Mouse (Mus musculus): Measurements from ENCODE around the gene Morn3. TPM values are rescaled to one million over a fixed set of nuclear protein-coding genes. Genes with fewer than 3 reads are reported as not detected.

Morn3 gene
- polyA plus RNA-seq, 1 experiment from 2014 or later = 3.6 TPM

DNA sequence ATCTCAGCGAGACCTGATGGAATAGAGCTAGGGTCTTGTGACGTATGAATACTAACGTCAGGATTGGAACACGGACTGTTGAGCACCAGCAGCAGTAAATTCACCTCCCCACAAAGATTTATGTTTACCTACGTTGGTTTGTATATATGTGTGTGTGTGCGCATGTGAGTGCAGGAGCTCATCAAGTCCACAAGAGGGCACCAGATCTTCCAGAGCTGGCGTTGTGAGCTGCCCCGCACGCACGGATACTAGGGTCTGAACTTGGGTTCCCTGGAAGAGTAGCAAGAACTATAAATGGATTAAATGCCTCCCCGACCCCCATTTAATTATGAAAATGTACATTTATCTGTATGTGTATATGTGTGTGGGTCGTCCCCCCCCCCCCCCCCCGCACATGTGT is 33.7 kb upstream of the Morn3 start:
- no peaks in the 10 kb centered on the region for H3K27me3 ChIP-seq (replicated peaks; ENCODE audit: control insufficient read depth, insufficient read depth, low read length)
- DNase-seq (ENCODE audit: low spot score) = no peak
- no peak overlapping the region for H3K4me3 ChIP-seq (ENCODE audit: low read depth, low read length)
- no peak for ATAC-seq (ENCODE audit: low read depth)
- peaks cover 13% of the 10 kb centered on the region for H3K4me1 ChIP-seq (ENCODE audit: control insufficient read depth, insufficient read depth, low read length)
- no peak overlapping the region for H3K9ac ChIP-seq (ENCODE audit: low read depth, low read length)
- no peak overlapping the region for H3K4me2 ChIP-seq (ENCODE audit: low read depth, low read length)
- H3K27ac ChIP-seq (replicated peaks; ENCODE audit: low read depth, low read length) = no peak overlapping the region
- 93% methylated on average over 12 of the region's 13 CpGs for WGBS
- 0 out of 2 replicates have a peak, but pooled peaks cover 5% of the 10 kb centered on the region for H3K9me3 ChIP-seq (ENCODE audit: control insufficient read depth, low read length)
- no peaks in the 10 kb centered on the region for H3K36me3 ChIP-seq (ENCODE audit: control insufficient read depth, insufficient read depth, low read length)

DNA sequence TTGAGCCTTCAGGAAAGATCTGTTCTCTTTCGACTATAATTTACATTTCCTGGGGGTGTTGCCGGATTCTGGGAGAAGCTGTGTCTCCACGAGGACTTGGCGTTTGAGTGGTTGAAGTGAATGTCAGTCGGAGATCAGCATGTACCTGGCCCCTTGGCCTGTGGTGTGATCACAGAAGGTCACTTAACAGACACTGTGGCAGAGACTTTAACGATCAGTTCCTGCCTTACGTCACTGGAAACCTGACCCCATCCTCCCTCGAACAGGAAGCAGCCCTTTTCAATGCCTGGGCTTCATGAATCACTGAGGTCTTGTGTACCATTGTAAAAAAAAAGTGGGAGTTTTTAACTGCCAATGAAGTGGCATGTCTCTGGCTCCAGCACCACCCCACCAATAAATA is 33.2 kb upstream of the Morn3 start:
- Histone ChIP-seq H3K36me3 (ENCODE audit: control insufficient read depth, insufficient read depth, low read length) (no peaks in the 10 kb centered on the region), H3K27me3 (replicated peaks; ENCODE audit: control insufficient read depth, insufficient read depth, low read length) (no peaks in the 10 kb centered on the region), H3K9ac (ENCODE audit: low read depth, low read length) (no peak overlapping the region), H3K27ac (replicated peaks; ENCODE audit: low read depth, low read length) (peak overlapping the region; percentile 30), H3K4me1 (ENCODE audit: control insufficient read depth, insufficient read depth, low read length) (peaks cover 17% of the 10 kb centered on the region), H3K4me2 (ENCODE audit: low read depth, low read length) (no peak overlapping the region; the same call in 1 of the 2 replicates), H3K9me3 (ENCODE audit: control insufficient read depth, low read length) (0 out of 2 replicates have a peak, but pooled peaks cover 5% of the 10 kb centered on the region), H3K4me3 (ENCODE audit: low read depth, low read length) (no peak overlapping the region)
- WGBS = 47% methylated on average over 8 of the region's 8 CpGs
- DNase-seq (ENCODE audit: low spot score) = no peak
- no peak for ATAC-seq (ENCODE audit: low read depth)

- H3K27ac ChIP-seq (replicated peaks; ENCODE audit: low read depth, low read length) = peak overlapping the region; percentile 30
- no peak overlapping the region for H3K9ac ChIP-seq (ENCODE audit: low read depth, low read length)
- H3K36me3 ChIP-seq (ENCODE audit: control insufficient read depth, insufficient read depth, low read length) = no peaks in the 10 kb centered on the region
- no peak for ATAC-seq (ENCODE audit: low read depth)
- DNase-seq (ENCODE audit: low spot score) = no peak
- H3K27me3 ChIP-seq (replicated peaks; ENCODE audit: control insufficient read depth, insufficient read depth, low read length) = no peaks in the 10 kb centered on the region
- WGBS = 76% methylated on average over 1 of the region's 1 CpGs
- no peak overlapping the region for H3K4me3 ChIP-seq (ENCODE audit: low read depth, low read length)
- peaks cover 17% of the 10 kb centered on the region for H3K4me1 ChIP-seq (ENCODE audit: control insufficient read depth, insufficient read depth, low read length)
- no peak overlapping the region; the same call in 1 of the 2 replicates for H3K4me2 ChIP-seq (ENCODE audit: low read depth, low read length)
- 0 out of 2 replicates have a peak, but pooled peaks cover 5% of the 10 kb centered on the region for H3K9me3 ChIP-seq (ENCODE audit: control insufficient read depth, low read length)
Observed at GRCm38 (mm10) chr5:123079568-123079967, 32.8 kb upstream of the Morn3 start.

GRCm38 (mm10) chr5:123076419-123077281 is 29.8 kb upstream of the Morn3 start:
- H3K36me3 ChIP-seq (ENCODE audit: control insufficient read depth, insufficient read depth, low read length) = no peaks in the 10 kb centered on the region
- peak overlapping the region; percentile 95 for H3K4me2 ChIP-seq (ENCODE audit: low read depth, low read length)
- DNase-seq (ENCODE audit: low spot score) (peak; percentile 60), ATAC-seq (ENCODE audit: low read depth) (peak; percentile 86)
- H3K9ac ChIP-seq (ENCODE audit: low read depth, low read length) = peak overlapping the region; percentile 79
- H3K4me1 ChIP-seq (ENCODE audit: control insufficient read depth, insufficient read depth, low read length) = peaks cover 17% of the 10 kb centered on the region
- peak overlapping the region; percentile 79 for H3K27ac ChIP-seq (replicated peaks; ENCODE audit: low read depth, low read length)
- WGBS = 8% methylated on average over 18 of the region's 35 CpGs
- H3K9me3 ChIP-seq (ENCODE audit: control insufficient read depth, low read length) = 0 out of 2 replicates have a peak, but pooled peaks cover 5% of the 10 kb centered on the region
- peak overlapping the region; percentile 87 for H3K4me3 ChIP-seq (ENCODE audit: low read depth, low read length)
- H3K27me3 ChIP-seq (replicated peaks; ENCODE audit: control insufficient read depth, insufficient read depth, low read length) = no peaks in the 10 kb centered on the region

DNA sequence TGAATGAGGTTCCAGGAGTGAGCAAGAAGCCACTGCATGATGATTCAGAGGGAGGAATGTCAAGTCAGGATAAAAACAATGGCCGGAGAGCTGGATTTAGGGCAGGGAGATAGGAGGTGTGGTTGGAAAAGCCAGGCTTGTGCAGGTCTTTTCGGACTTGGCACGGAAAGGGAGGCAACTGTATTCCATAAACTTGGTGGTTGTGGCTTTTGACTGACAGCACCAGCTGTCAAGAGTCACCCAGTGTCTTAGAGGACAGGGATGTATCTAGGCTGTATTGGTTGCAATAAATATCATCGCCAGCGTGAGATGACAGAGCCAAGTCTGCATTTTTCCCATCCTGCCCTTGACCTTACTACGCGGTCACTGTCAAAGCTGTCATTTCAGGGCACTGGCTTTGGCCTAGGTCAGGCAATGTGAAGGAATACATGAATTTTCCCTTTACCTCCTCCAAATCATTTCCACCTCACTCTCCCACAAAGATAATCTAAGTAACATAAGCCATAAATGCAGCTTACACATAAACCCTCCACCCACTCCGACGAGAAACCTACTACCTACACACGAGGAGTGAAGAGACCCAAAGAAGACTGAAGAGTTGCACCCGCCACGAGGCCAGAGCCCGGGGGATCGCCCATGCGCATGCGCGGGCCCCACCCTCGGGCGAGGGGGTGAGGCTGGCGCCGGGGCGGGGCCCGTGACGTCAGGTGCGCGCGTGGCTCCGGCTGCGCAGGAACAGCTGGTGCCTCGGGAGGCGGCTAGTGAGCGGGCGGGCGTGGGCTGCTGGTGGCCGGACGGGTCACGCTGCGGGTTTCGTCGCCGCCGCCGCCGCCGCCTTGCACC is 29.0 kb upstream of the Morn3 start:
- Histone ChIP-seq H3K27ac (replicated peaks; ENCODE audit: low read depth, low read length) (peak overlapping the region; percentile 79), H3K4me1 (ENCODE audit: control insufficient read depth, insufficient read depth, low read length) (peaks cover 17% of the 10 kb centered on the region), H3K27me3 (replicated peaks; ENCODE audit: control insufficient read depth, insufficient read depth, low read length) (no peaks in the 10 kb centered on the region), H3K4me3 (ENCODE audit: low read depth, low read length) (peak overlapping the region; percentile 87), H3K4me2 (ENCODE audit: low read depth, low read length) (peak overlapping the region; percentile 95), H3K36me3 (ENCODE audit: control insufficient read depth, insufficient read depth, low read length) (no peaks in the 10 kb centered on the region), H3K9me3 (ENCODE audit: control insufficient read depth, low read length) (0 out of 2 replicates have a peak, but pooled peaks cover 5% of the 10 kb centered on the region), H3K9ac (ENCODE audit: low read depth, low read length) (peak overlapping the region; percentile 79)
- DNase-seq (ENCODE audit: low spot score) (peak; percentile 94), ATAC-seq (ENCODE audit: low read depth) (peak; percentile 94)
- 10% methylated on average over 26 of the region's 45 CpGs for WGBS

DNA sequence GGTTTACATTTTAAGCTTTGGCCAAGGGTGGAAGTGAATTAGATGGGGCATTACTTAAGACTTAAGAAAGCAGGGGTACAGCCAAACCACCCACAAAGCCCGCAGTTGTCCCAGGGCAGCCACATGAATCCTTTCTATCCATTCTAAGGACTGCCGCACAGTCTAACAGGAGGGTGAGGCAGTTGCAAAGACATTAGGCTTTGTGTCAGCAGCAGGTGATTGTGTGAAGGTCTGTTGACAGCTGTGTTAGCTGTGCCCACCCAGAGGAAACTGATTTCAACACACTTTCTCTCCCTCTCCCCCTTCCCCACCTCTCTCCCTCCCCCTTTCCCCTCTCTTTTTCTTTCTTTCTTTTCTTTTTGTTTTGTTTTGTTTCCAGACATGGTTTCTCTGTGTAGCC is 21.9 kb upstream of the Morn3 start:
- ATAC-seq (ENCODE audit: low read depth) = no peak
- Histone ChIP-seq H3K27me3 (replicated peaks; ENCODE audit: control insufficient read depth, insufficient read depth, low read length) (no peaks in the 10 kb centered on the region), H3K9me3 (ENCODE audit: control insufficient read depth, low read length) (no peaks in the 10 kb centered on the region), H3K4me2 (ENCODE audit: low read depth, low read length) (no peak overlapping the region), H3K27ac (replicated peaks; ENCODE audit: low read depth, low read length) (no peak overlapping the region), H3K9ac (ENCODE audit: low read depth, low read length) (no peak overlapping the region), H3K4me3 (ENCODE audit: low read depth, low read length) (no peak overlapping the region), H3K4me1 (ENCODE audit: control insufficient read depth, insufficient read depth, low read length) (no peaks in the 10 kb centered on the region), H3K36me3 (ENCODE audit: control insufficient read depth, insufficient read depth, low read length) (no peaks in the 10 kb centered on the region)
- 84% methylated on average over 2 of the region's 2 CpGs for WGBS
- no peak for DNase-seq (ENCODE audit: low spot score)

- Histone ChIP-seq H3K36me3 (ENCODE audit: control insufficient read depth, insufficient read depth, low read length) (no peaks in the 10 kb centered on the region), H3K9me3 (ENCODE audit: control insufficient read depth, low read length) (no peaks in the 10 kb centered on the region), H3K27me3 (replicated peaks; ENCODE audit: control insufficient read depth, insufficient read depth, low read length) (no peaks in the 10 kb centered on the region), H3K9ac (ENCODE audit: low read depth, low read length) (no peak within 1 kb of the TSS), H3K4me3 (ENCODE audit: low read depth, low read length) (no peak within 1 kb of the TSS), H3K27ac (replicated peaks; ENCODE audit: low read depth, low read length) (no peak within 1 kb of the TSS), H3K4me2 (ENCODE audit: low read depth, low read length) (0 out of 2 replicates have a peak within 1 kb of the TSS, but pooled peaks have one; percentile 7), H3K4me1 (ENCODE audit: control insufficient read depth, insufficient read depth, low read length) (no peaks in the 10 kb centered on the region)
- WGBS = 84% methylated on average over 12 of the region's 12 CpGs
- no peak for ATAC-seq (ENCODE audit: low read depth)
- DNase-seq (ENCODE audit: low spot score) = no peak
Observed at GRCm38 (mm10) chr5:123068115-123068514, 21.3 kb upstream of the Morn3 start, which contains the start of gene Tmem120b. Gene Tmem120b (plus strand): TSS chr5:123068415.

DNA sequence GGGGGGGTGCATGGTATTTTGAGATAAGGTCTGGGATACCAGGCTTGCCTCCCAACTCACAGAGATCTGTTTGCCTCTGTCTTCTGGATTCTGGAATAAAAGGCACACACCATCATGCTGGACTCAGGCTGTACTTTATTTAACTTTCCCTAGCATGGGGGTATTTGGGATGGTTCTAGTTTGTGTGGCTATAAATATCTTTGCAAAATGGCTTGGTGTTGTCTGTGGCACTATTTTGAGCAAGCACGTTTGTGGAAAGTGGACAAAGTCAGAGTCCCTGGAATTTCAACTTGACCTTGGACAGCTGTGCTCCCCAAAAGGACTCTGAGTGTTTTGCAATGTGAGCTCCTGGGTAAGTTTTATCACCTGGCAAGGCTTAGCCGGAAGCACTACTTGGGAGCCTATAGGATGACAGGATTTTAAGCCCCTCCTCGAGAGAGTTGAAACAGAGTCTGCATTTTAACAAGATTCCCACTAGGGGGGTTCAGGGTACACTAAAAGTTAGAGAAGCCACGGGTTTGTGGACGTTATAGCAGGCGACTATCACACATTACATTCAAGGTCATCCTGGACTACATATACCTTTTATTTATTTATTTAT is 20.7 kb upstream of the Morn3 start:
- Histone ChIP-seq H3K9me3 (ENCODE audit: control insufficient read depth, low read length) (no peaks in the 10 kb centered on the region), H3K36me3 (ENCODE audit: control insufficient read depth, insufficient read depth, low read length) (no peaks in the 10 kb centered on the region), H3K27ac (replicated peaks; ENCODE audit: low read depth, low read length) (no peak overlapping the region), H3K4me3 (ENCODE audit: low read depth, low read length) (no peak overlapping the region), H3K4me2 (ENCODE audit: low read depth, low read length) (0 out of 2 replicates have a peak overlapping the region, but pooled peaks have one; percentile 7), H3K9ac (ENCODE audit: low read depth, low read length) (no peak overlapping the region), H3K4me1 (ENCODE audit: control insufficient read depth, insufficient read depth, low read length) (no peaks in the 10 kb centered on the region), H3K27me3 (replicated peaks; ENCODE audit: control insufficient read depth, insufficient read depth, low read length) (no peaks in the 10 kb centered on the region)
- ATAC-seq (ENCODE audit: low read depth) = peak; percentile 83
- 13% methylated on average over 6 of the region's 6 CpGs for WGBS
- peak; percentile 87 for DNase-seq (ENCODE audit: low spot score)

All from embryonic facial prominence, embryonic 14.5 days (tissue).